Mouse (Mus musculus) MEL (cell line): ENCODE measurements around the gene Nrxn2. TPM values are rescaled to one million over a fixed set of nuclear protein-coding genes. Genes with fewer than 3 reads are reported as not detected.

Experiments used
- DNase-seq: peaks from one replicate; pipeline ENCODE4 v3.0.0; 2011; ENCODE audit warnings: low read depth, low spot score
- H3K27ac ChIP-seq: 2 replicates; pipeline ENCODE4 v1.5.1; 2012; ENCODE audit warnings: low read depth, mild to moderate bottlenecking, control low read depth, low read length, moderate library complexity; ENCODE audit not compliant: control insufficient read depth
- H3K27me3 ChIP-seq, 2 experiments: fragments of 150-350 bp in 1 of 2; sonication (generic) in 1 of 2; 2 replicates each; pipeline ENCODE4 v1.6.1; 2012; ENCODE audit warnings: low read length in 2 of 2, mild to moderate bottlenecking in 2 of 2, improper control_type of control experiment in 1 of 2, moderate library complexity in 1 of 2; ENCODE audit not compliant: insufficient read depth in 2 of 2, control insufficient read depth in 1 of 2
- H3K36me3 ChIP-seq, 2 experiments: 2 replicates each; pipeline ENCODE4 v1.6.1; 2012 to 2014; ENCODE audit warnings: low read length in 2 of 2, improper control_type of control experiment in 1 of 2, inconsistent platforms in 1 of 2, mild to moderate bottlenecking in 1 of 2; ENCODE audit not compliant: insufficient read depth in 2 of 2, control insufficient read depth in 1 of 2
- H3K4me1 ChIP-seq, 2 experiments: fragments of 150-350 bp in 1 of 2; sonication (generic) in 1 of 2; 2 replicates each; pipeline ENCODE4 v1.6.1; 2012; ENCODE audit warnings: low read length in 2 of 2, improper control_type of control experiment in 1 of 2, mild to moderate bottlenecking in 1 of 2; ENCODE audit not compliant: insufficient read depth in 2 of 2, control insufficient read depth in 1 of 2
- H3K4me3 ChIP-seq, 2 experiments: fragments of 150-350 bp in 1 of 2; sonication (generic) in 1 of 2; 2 replicates each; pipeline ENCODE4 v1.5.1; 2012; ENCODE audit warnings: low read depth in 2 of 2, low read length in 2 of 2, mild to moderate bottlenecking in 2 of 2, moderate library complexity in 2 of 2, control low read depth in 1 of 2, improper control_type of control experiment in 1 of 2; ENCODE audit not compliant: control insufficient read depth in 1 of 2, insufficient read depth in 1 of 2
- H3K79me2 ChIP-seq: 2 replicates; pipeline ENCODE4 v1.6.1; 2012; ENCODE audit warnings: mild to moderate bottlenecking, low read length, moderate library complexity; ENCODE audit not compliant: control insufficient read depth, poor library complexity, insufficient read depth
- H3K9ac ChIP-seq: 2 replicates; pipeline ENCODE4 v1.6.1; 2012; ENCODE audit warnings: low read depth, mild to moderate bottlenecking, control low read depth, low read length, moderate library complexity; ENCODE audit not compliant: control insufficient read depth, poor library complexity, severe bottlenecking
- H3K9me3 ChIP-seq: fragments of 150-350 bp; sonication (generic); replicated peaks from 2 replicates; pipeline ENCODE4 v1.6.1; 2012; ENCODE audit warnings: mild to moderate bottlenecking, low read length, improper control_type of control experiment, moderate library complexity; ENCODE audit not compliant: insufficient read depth
- BHLHE40 ChIP-seq: IDR thresholded peaks from 2 replicates; pipeline ENCODE4 v1.6.1; 2012; ENCODE audit warnings: low read depth, mild to moderate bottlenecking, inconsistent platforms, low read length, improper control_type of control experiment, borderline replicate concordance
- CHD1 ChIP-seq: IDR thresholded peaks from 2 replicates; pipeline ENCODE4 v1.6.1; 2012; ENCODE audit warnings: low read depth, mild to moderate bottlenecking, inconsistent platforms, low read length, improper control_type of control experiment
- CHD2 ChIP-seq: IDR thresholded peaks from 2 replicates; pipeline ENCODE4 v1.6.1; 2011; ENCODE audit warnings: low read length, improper control_type of control experiment
- CTCF ChIP-seq, 3 experiments: IDR thresholded peaks in 2 of 3; conservative IDR thresholded peaks in 1 of 3; 2 replicates each; pipeline ENCODE4 v1.5.1; 2011 to 2012; ENCODE audit warnings: low read length in 3 of 3, low read depth in 2 of 3, mild to moderate bottlenecking in 2 of 3, improper control_type of control experiment in 1 of 3, inconsistent platforms in 1 of 3, mixed read lengths in 1 of 3, moderate library complexity in 1 of 3; ENCODE audit not compliant: control insufficient read depth in 1 of 3, insufficient read depth in 1 of 3, poor library complexity in 1 of 3, severe bottlenecking in 1 of 3
- ELF1 ChIP-seq: IDR thresholded peaks from 2 replicates; pipeline ENCODE4 v1.6.1; 2014; ENCODE audit warnings: low read depth, mild to moderate bottlenecking, inconsistent platforms, low read length, improper control_type of control experiment, moderate library complexity
- EP300 ChIP-seq, 2 experiments: IDR thresholded peaks; 2 replicates each; pipeline ENCODE4 v1.6.1; 2011; ENCODE audit warnings: improper control_type of control experiment in 2 of 2, low read length in 2 of 2, low read depth in 1 of 2, mild to moderate bottlenecking in 1 of 2
- GABPA ChIP-seq: IDR thresholded peaks from 2 replicates; pipeline ENCODE4 v1.6.1; 2012; ENCODE audit warnings: low read depth, mild to moderate bottlenecking, inconsistent platforms, low read length, improper control_type of control experiment, moderate library complexity
- GATA1 ChIP-seq: IDR thresholded peaks from 2 replicates; pipeline ENCODE4 v1.6.1; 2011; ENCODE audit warnings: low read depth, low read length, improper control_type of control experiment
- MAFK ChIP-seq: IDR thresholded peaks from 2 replicates; pipeline ENCODE4 v1.6.1; 2011; ENCODE audit warnings: low read depth, mild to moderate bottlenecking, low read length, improper control_type of control experiment, borderline replicate concordance
- MAX ChIP-seq: IDR thresholded peaks from 2 replicates; pipeline ENCODE4 v1.6.1; 2011; ENCODE audit warnings: low read length, improper control_type of control experiment
- MAZ ChIP-seq: IDR thresholded peaks from 2 replicates; pipeline ENCODE4 v1.6.1; 2012; ENCODE audit warnings: low read depth, mild to moderate bottlenecking, inconsistent platforms, low read length, improper control_type of control experiment
- MEF2A ChIP-seq: IDR thresholded peaks from 2 replicates; pipeline ENCODE4 v1.6.1; 2014; ENCODE audit warnings: low read depth, mild to moderate bottlenecking, inconsistent platforms, low read length, improper control_type of control experiment; ENCODE audit not compliant: poor library complexity, insufficient replicate concordance, severe bottlenecking; ENCODE audit errors: extremely low read depth
- MXI1 ChIP-seq: IDR thresholded peaks from 2 replicates; pipeline ENCODE4 v1.6.1; 2011; ENCODE audit warnings: mild to moderate bottlenecking, low read depth, low read length, improper control_type of control experiment
- NELFE ChIP-seq: IDR thresholded peaks from 2 replicates; pipeline ENCODE4 v1.6.1; 2011; ENCODE audit warnings: low read depth, low read length, improper control_type of control experiment
- NRF1 ChIP-seq: IDR thresholded peaks from 2 replicates; pipeline ENCODE4 v1.6.1; 2014; ENCODE audit warnings: low read depth, mild to moderate bottlenecking, inconsistent platforms, low read length, improper control_type of control experiment, moderate library complexity; ENCODE audit not compliant: poor library complexity, insufficient read depth, severe bottlenecking
- POLR2A ChIP-seq, 2 experiments: IDR thresholded peaks; 2 replicates each; pipeline ENCODE4 v1.6.1; 2011 to 2012; ENCODE audit warnings: low read length in 2 of 2, mild to moderate bottlenecking in 2 of 2, control low read depth in 1 of 2, improper control_type of control experiment in 1 of 2, low read depth in 1 of 2, moderate library complexity in 1 of 2; ENCODE audit not compliant: control insufficient read depth in 1 of 2, insufficient read depth in 1 of 2, poor library complexity in 1 of 2
- POLR2AphosphoS5 ChIP-seq: IDR thresholded peaks from 2 replicates; pipeline ENCODE4 v1.6.1; 2012; ENCODE audit warnings: low read depth, borderline replicate concordance, mild to moderate bottlenecking, inconsistent platforms, low read length, moderate library complexity, mixed read lengths
- RAD21 ChIP-seq: IDR thresholded peaks from 2 replicates; pipeline ENCODE4 v1.6.1; 2011; ENCODE audit warnings: mild to moderate bottlenecking, low read depth, low read length, improper control_type of control experiment
- RCOR1 ChIP-seq: IDR thresholded peaks from 2 replicates; pipeline ENCODE4 v1.6.1; 2012; ENCODE audit warnings: low read depth, mild to moderate bottlenecking, inconsistent platforms, low read length, improper control_type of control experiment
- SIN3A ChIP-seq: IDR thresholded peaks from 2 replicates; pipeline ENCODE4 v1.6.1; 2012; ENCODE audit warnings: low read length, improper control_type of control experiment, inconsistent platforms
- SMC3 ChIP-seq: IDR thresholded peaks from 2 replicates; pipeline ENCODE4 v1.6.1; 2011; ENCODE audit warnings: low read depth, low read length, improper control_type of control experiment
- TAL1 ChIP-seq: IDR thresholded peaks from 2 replicates; pipeline ENCODE4 v1.6.1; 2012; ENCODE audit warnings: mild to moderate bottlenecking, inconsistent platforms, low read length, moderate library complexity, mixed read lengths
- TBP ChIP-seq: IDR thresholded peaks from 2 replicates; pipeline ENCODE4 v1.8.0; 2011; ENCODE audit warnings: low read depth, low read length, improper control_type of control experiment
- TCF12 ChIP-seq: IDR thresholded peaks from 2 replicates; pipeline ENCODE4 v1.6.1; 2014; ENCODE audit warnings: low read depth, mild to moderate bottlenecking, inconsistent platforms, low read length, improper control_type of control experiment, moderate library complexity
- UBTF ChIP-seq: IDR thresholded peaks from 2 replicates; pipeline ENCODE4 v1.6.1; 2012; ENCODE audit warnings: low read depth, mild to moderate bottlenecking, inconsistent platforms, low read length, improper control_type of control experiment, moderate library complexity, borderline replicate concordance; ENCODE audit not compliant: insufficient read depth
- USF2 ChIP-seq, 2 experiments: IDR thresholded peaks; 2 replicates each; pipeline ENCODE4 v1.6.1; 2011 to 2012; ENCODE audit warnings: improper control_type of control experiment in 2 of 2, low read length in 2 of 2, borderline replicate concordance in 1 of 2, inconsistent platforms in 1 of 2, low read depth in 1 of 2, mild to moderate bottlenecking in 1 of 2; ENCODE audit not compliant: insufficient read depth in 1 of 2
- ZKSCAN1 ChIP-seq: IDR thresholded peaks from 2 replicates; pipeline ENCODE4 v1.6.1; 2012; ENCODE audit warnings: low read depth, mild to moderate bottlenecking, inconsistent platforms, low read length, improper control_type of control experiment, moderate library complexity
- ZNF384 ChIP-seq: IDR thresholded peaks from 2 replicates; pipeline ENCODE4 v1.6.1; 2012; ENCODE audit warnings: low read depth, mild to moderate bottlenecking, inconsistent platforms, low read length, improper control_type of control experiment
- polyA plus RNA-seq, 2 experiments: library from polyadenylated mRNA; stranded (reverse) in 1 of 2; unstranded in 1 of 2; fragments of >175 nt in 1 of 2; fragments of >200 nt in 1 of 2; gene quantifications; 2 replicates each; pipeline versions ENCODE4 v1.2.1 to v1.2.4; 2012; ENCODE audit warnings: low replicate concordance in 2 of 2, low read depth in 1 of 2; ENCODE audit not compliant: insufficient read length in 2 of 2, insufficient read depth in 1 of 2, missing spikeins in 1 of 2
- total RNA-seq: library from RNA; depleted of rRNA; stranded (reverse); fragments of 300-350 nt; gene quantifications from 2 replicates; pipeline ENCODE4 v1.2.3, GENCODE M21; 2012

Nrxn2 gene
- total and polyA plus RNA-seq, 3 experiments: 0.39 to 0.42 TPM; not detected in 1

DNA sequence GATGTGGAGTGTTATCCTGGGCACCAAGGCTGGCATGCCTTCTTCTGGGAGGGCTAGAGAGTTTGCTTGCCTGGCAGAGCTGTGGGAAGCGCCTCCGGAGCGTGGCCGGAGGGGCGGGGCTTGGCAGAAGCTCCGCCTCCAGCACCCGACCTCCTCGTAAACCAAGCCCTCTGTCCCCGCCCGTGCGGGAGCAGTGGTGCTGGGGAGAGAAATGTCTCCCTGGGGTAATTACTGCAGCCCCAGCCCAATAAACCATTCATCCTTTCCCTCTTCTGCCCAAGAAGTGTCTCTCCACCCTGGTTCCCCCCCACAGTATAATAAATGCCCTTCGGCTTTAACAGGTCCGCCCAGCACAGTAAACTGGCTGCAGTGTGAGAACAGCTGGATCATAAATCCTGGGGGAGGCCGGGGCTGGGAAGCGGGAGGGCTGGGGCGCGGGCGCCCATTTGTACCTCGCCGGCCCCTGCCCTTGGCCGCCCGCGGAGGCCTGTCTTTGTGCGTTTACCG, 83.6 kb downstream of the Nrxn2 start:
- no peak overlapping the region for H3K27ac ChIP-seq

DNA sequence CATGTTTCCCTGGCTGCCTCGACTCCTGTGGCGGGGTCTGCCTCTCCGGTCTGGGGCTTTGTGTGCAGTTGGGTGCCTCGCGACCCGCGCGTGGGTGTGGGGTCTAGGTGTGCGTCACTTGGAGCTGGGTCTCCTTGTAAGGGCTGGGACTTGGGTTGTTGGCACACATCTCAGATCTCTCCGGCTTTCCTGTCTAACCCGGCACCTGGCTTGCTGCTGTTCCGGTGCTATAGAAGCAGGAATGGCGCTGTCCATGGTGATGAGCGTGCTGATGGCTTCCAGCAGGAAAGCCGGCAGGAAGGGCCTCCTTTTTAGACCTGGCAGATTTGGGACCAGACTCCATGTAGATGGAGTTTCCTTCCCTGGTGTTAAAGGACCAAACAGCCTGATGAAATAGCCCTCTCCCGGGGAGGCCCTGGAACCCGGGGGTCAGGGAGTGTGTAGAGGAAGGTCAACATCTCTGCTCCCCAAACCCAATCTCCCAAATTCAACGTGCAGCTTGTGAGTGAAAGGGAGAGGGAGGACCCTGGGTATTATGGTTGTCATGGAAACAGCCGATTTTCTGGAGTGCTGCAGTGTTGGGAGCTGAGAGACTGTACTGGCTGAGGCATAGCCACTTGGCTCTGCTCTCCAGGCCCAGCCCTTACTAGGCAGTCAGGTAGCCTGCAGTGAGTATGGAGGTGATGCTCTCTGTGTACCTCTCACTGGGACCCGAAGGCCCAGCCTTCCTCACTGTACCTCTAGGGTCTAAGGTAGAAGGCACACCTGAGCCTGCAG, 84.2 kb downstream of the Nrxn2 start:
- Histone ChIP-seq H3K36me3 (no peaks in the 10 kb centered on the region), H3K9ac (no peak overlapping the region), H3K27me3 (no peaks in the 10 kb centered on the region), H3K4me1 (no peaks in the 10 kb centered on the region; a peak in 1 of 4 replicates), H3K79me2 (no peaks in the 10 kb centered on the region), H3K27ac (no peak overlapping the region), H3K9me3 (no peaks in the 10 kb centered on the region), H3K4me3 (no peak overlapping the region)
- peak; percentile 27 for DNase-seq
- TF ChIP-seq GATA1: no peak
- TF ChIP-seq TCF12: no peak
- no peak for TF ChIP-seq CHD1
- no peak for TF ChIP-seq NRF1
- TF ChIP-seq ELF1: no peak
- TF ChIP-seq ZNF384: no peak
- TF ChIP-seq UBTF: no peak
- TF ChIP-seq MXI1: no peak
- TF ChIP-seq MAZ: no peak
- no peak for TF ChIP-seq NELFE
- no peak for TF ChIP-seq RAD21
- TF ChIP-seq RCOR1: no peak
- no peak for TF ChIP-seq ZKSCAN1
- TF ChIP-seq POLR2A (IDR thresholded peaks at IDR 0.05; ENCODE audit: control insufficient read depth in 1 of 2, insufficient read depth in 1 of 2, low read depth in 1 of 2, low read length in 2 of 2, poor library complexity in 1 of 2): no peak
- TF ChIP-seq POLR2AphosphoS5: no peak
- no peak for TF ChIP-seq CTCF (IDR thresholded peaks at IDR 0.05 in 2 of 3, conservative IDR thresholded peaks at IDR 0.05 in 1 of 3; ENCODE audit: control insufficient read depth in 1 of 3, insufficient read depth in 1 of 3, low read depth in 2 of 3, low read length in 3 of 3, poor library complexity in 1 of 3, severe bottlenecking in 1 of 3)
- no peak for TF ChIP-seq MEF2A
- TF ChIP-seq BHLHE40: no peak
- TF ChIP-seq GABPA: no peak
- no peak for TF ChIP-seq SIN3A

More for the DNA sequence above, 83.6 kb downstream of the Nrxn2 start:
- H3K27me3 ChIP-seq: no peaks in the 10 kb centered on the region
- H3K79me2 ChIP-seq: no peaks in the 10 kb centered on the region
- no peaks in the 10 kb centered on the region for H3K9me3 ChIP-seq
- TF ChIP-seq POLR2AphosphoS5 (no peak), ZNF384 (no peak), NRF1 (no peak), TAL1 (no peak), TBP (no peak), MAZ (no peak), UBTF (no peak), MAX (no peak), SMC3 (no peak), CHD2 (no peak), EP300 (IDR thresholded peaks at IDR 0.05; ENCODE audit: low read depth in 1 of 2, low read length in 2 of 2) (no peak), USF2 (IDR thresholded peaks at IDR 0.05; ENCODE audit: borderline replicate concordance in 1 of 2, insufficient read depth in 1 of 2, low read depth in 1 of 2, low read length in 2 of 2) (no peak), MAFK (no peak)
- peak; percentile 38 for DNase-seq
- no peak overlapping the region for H3K9ac ChIP-seq
- H3K4me1 ChIP-seq: no peaks in the 10 kb centered on the region; a peak in 1 of 4 replicates
- no peaks in the 10 kb centered on the region for H3K36me3 ChIP-seq
- no peak overlapping the region for H3K4me3 ChIP-seq
